Mouse (Mus musculus): ENCODE results near the gene Eddm3b.

DNA sequence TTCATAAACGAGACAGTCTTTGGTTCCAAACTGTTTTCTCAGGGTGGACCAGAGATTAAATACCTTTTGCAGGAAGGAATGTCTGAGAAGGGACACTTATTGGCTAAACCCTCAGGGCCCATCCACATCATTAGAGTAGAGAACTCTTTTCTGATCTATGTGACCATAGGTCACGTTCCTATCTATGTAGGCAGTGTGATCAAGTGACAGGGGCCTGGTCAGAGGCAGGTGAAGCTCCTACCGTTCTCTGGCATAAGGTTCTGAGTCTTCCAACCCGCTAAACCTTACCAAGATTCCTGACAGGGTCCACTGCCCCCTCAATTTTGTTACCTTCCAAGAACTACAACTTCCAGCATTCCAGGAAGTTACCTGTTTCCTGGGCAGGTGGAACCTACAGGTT, 27.9 kb downstream of the Eddm3b start:
- TF ChIP-seq GATA1 (IDR thresholded peaks at IDR 0.05; ENCODE audit: borderline replicate concordance, low read length) (no peak), FLI1 (IDR thresholded peaks at IDR 0.05; ENCODE audit: low read length) (no peak)

Data from megakaryocyte, embryonic 14.5 days (primary cell).